Mouse (Mus musculus) hindbrain, embryonic 14.5 days (tissue): ENCODE measurements around the gene Snrpf. TPM values are rescaled to one million over a fixed set of nuclear protein-coding genes. Genes with fewer than 3 reads are reported as not detected.

ENCODE experiments used
- ATAC-seq: fragments of 200-750 bp; cut with Nextera tagmentation; 2 replicates; pipeline ENCODE4 v1.8.0; 2017; ENCODE audit warnings: moderate number of reproducible peaks, mild to moderate bottlenecking, moderate TSS enrichment, moderate library complexity; ENCODE audit not compliant: low FRiP score
- DNase-seq: peaks from one replicate; pipeline ENCODE4 v3.0.0-alpha.2; 2015; ENCODE audit warnings: low spot score
- H3K27ac ChIP-seq: fragments of 300-500 bp; sonication (generic); 2 replicates; pipeline ENCODE4 v1.5.1; 2014; ENCODE audit warnings: mild to moderate bottlenecking, moderate library complexity
- H3K27me3 ChIP-seq: fragments of 300-500 bp; sonication (generic); 2 replicates; pipeline ENCODE4 v1.6.1; 2014; ENCODE audit warnings: mild to moderate bottlenecking, low read length, mixed read lengths; ENCODE audit not compliant: control insufficient read depth, insufficient read depth
- H3K36me3 ChIP-seq: fragments of 300-500 bp; sonication (generic); replicated peaks from 2 replicates; pipeline ENCODE4 v1.6.1; 2014; ENCODE audit not compliant: control insufficient read depth, insufficient read depth
- H3K4me1 ChIP-seq: fragments of 300-500 bp; sonication (generic); replicated peaks from 2 replicates; pipeline ENCODE4 v1.6.1; 2014; ENCODE audit warnings: antibody characterized with exemption, low read length, mixed read lengths; ENCODE audit not compliant: control insufficient read depth, insufficient read depth
- H3K4me2 ChIP-seq: fragments of 300-500 bp; sonication (generic); replicated peaks from 2 replicates; pipeline ENCODE4 v1.6.1; 2014; ENCODE audit warnings: mild to moderate bottlenecking, moderate library complexity
- H3K4me3 ChIP-seq: fragments of 300-500 bp; sonication (generic); replicated peaks from 2 replicates; pipeline ENCODE4 v1.5.1; 2014; ENCODE audit warnings: mild to moderate bottlenecking, low read length
- H3K9ac ChIP-seq: fragments of 300-500 bp; sonication (generic); 2 replicates; pipeline ENCODE4 v1.6.1; 2014
- H3K9me3 ChIP-seq: fragments of 300-500 bp; sonication (generic); 2 replicates; pipeline ENCODE4 v1.6.1; 2016; ENCODE audit warnings: low read length; ENCODE audit not compliant: control insufficient read depth
- WGBS: fragments of 180-500 bp; shearing (Covaris S2); extraction: QIAGEN DNeasy Blood & Tissue Kit; methylation state at CpG from one replicate; pipeline ENCODE4 v1.1.7; 2014; 5-methylcytosine and 5-hydroxymethylcytosine counted together
- polyA plus RNA-seq: library from polyadenylated mRNA; unstranded; fragments of >200 nt; fragmentation: Nextera tagmentation; extraction: Ambion mirVana; gene quantifications from 2 replicates; pipeline ENCODE4 v1.2.1, GENCODE M21; 2014

The Snrpf gene
- polyA plus RNA-seq, 1 experiment from 2014 or later = 72.6 TPM

DNA sequence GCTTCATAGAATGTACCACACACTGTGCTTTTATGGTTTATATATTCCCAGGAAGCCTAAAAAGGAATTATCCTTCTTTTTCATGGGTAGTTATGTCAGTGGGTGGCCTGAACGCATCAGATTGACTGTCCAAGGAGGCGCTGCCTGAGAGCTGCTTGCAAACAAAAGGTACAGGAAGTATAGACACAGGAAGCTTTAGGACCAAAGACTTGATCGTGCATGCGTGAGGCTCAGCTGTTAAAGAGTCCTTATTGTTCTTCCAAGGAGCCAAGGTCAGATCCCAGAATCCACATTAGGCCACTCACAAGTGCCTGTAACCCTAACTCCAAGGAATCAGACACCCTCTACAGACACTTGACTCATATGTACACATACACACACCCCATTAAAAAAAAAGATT, 47.1 kb downstream of the Snrpf start:
- H3K4me3 ChIP-seq = no peak overlapping the region
- H3K4me2 ChIP-seq = no peak overlapping the region
- no peak overlapping the region for H3K9ac ChIP-seq
- no peak overlapping the region for H3K27ac ChIP-seq
- H3K4me1 ChIP-seq = peaks cover 8% of the 10 kb centered on the region
- no peak for ATAC-seq
- WGBS = 17% methylated on average over 4 of the region's 4 CpGs
- DNase-seq = no peak
- no peaks in the 10 kb centered on the region for H3K36me3 ChIP-seq
- peaks cover 5% of the 10 kb centered on the region; the same call in 1 of the 2 replicates for H3K27me3 ChIP-seq
- no peaks in the 10 kb centered on the region for H3K9me3 ChIP-seq

- DNase-seq (no peak), ATAC-seq (no peak)
- Histone ChIP-seq H3K4me2 (no peak overlapping the region), H3K27ac (no peak overlapping the region), H3K4me3 (no peak overlapping the region), H3K36me3 (no peaks in the 10 kb centered on the region), H3K27me3 (peaks cover 5% of the 10 kb centered on the region; the same call in 1 of the 2 replicates), H3K9me3 (no peaks in the 10 kb centered on the region), H3K9ac (no peak overlapping the region), H3K4me1 (peaks cover 8% of the 10 kb centered on the region)
- whole genome bisulfite sequencing = 95% methylated on average over 1 of the region's 1 CpGs
Measured at GRCm38 (mm10) chr10:93541585-93541984, 47.9 kb downstream of the Snrpf start.

- 64% methylated on average over 17 of the region's 17 CpGs for WGBS
- peak within 1 kb of the TSS; percentile 29 for H3K4me3 ChIP-seq
- H3K9ac ChIP-seq = peak within 1 kb of the TSS; percentile 41; the same call in 1 of the 2 replicates
- peaks cover 5% of the 10 kb centered on the region; the same call in 1 of the 2 replicates for H3K27me3 ChIP-seq
- H3K4me1 ChIP-seq = peaks cover 8% of the 10 kb centered on the region
- DNase-seq (no peak), ATAC-seq (no peak; the same call in 1 of the 2 replicates)
- no peaks in the 10 kb centered on the region for H3K36me3 ChIP-seq
- no peak within 1 kb of the TSS for H3K27ac ChIP-seq
- no peaks in the 10 kb centered on the region for H3K9me3 ChIP-seq
- H3K4me2 ChIP-seq = peak within 1 kb of the TSS; percentile 64
Measured at GRCm38 (mm10) chr10:93540431-93541210, 48.9 kb downstream of the Snrpf start, which contains the start of gene Ccdc38. Gene Ccdc38, plus strand, starts transcription at chr10:93540632.

GRCm38 (mm10) chr10:93539775-93540430, 49.6 kb downstream of the Snrpf start, which contains the start of gene Amdhd1:
Gene Amdhd1, minus strand, starts transcription at chr10:93540033.
- 3% methylated on average over 35 of the region's 35 CpGs for WGBS
- peak; percentile 65 for DNase-seq
- ATAC-seq = peak; percentile 92
- H3K27me3 ChIP-seq = peaks cover 5% of the 10 kb centered on the region; the same call in 1 of the 2 replicates
- no peaks in the 10 kb centered on the region for H3K9me3 ChIP-seq
- H3K9ac ChIP-seq = peak within 1 kb of the TSS; percentile 41; the same call in 1 of the 2 replicates
- H3K4me1 ChIP-seq = peaks cover 8% of the 10 kb centered on the region
- no peak within 1 kb of the TSS for H3K27ac ChIP-seq
- no peaks in the 10 kb centered on the region for H3K36me3 ChIP-seq
- H3K4me2 ChIP-seq = peak within 1 kb of the TSS; percentile 64
- H3K4me3 ChIP-seq = peak within 1 kb of the TSS; percentile 29

DNA sequence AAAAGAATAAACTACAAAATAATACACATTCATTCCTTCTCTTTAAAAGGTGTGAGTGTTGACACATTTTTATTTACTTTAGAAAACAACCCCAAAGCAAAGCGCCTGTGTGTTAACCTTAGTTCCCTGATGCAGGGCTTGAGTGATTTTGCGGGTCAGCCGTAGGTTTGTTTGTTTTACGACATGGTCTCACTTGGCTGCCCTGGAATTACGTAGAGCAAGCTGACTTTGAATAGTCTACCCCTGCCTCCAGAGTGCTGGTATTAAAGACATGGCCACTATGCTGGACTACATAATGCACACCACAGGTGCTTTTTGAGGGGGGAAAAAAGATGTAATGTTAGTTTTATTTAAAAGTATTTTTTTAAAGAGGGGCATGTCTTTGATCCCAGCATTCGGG, 50.7 kb downstream of the Snrpf start:
- H3K27me3 ChIP-seq = peaks cover 5% of the 10 kb centered on the region; the same call in 1 of the 2 replicates
- no peak for DNase-seq
- no peak for ATAC-seq
- H3K4me2 ChIP-seq = no peak overlapping the region
- H3K36me3 ChIP-seq = no peaks in the 10 kb centered on the region
- WGBS = 56% methylated on average over 6 of the region's 6 CpGs
- H3K9ac ChIP-seq = no peak overlapping the region
- H3K4me1 ChIP-seq = peaks cover 13% of the 10 kb centered on the region
- H3K4me3 ChIP-seq = no peak overlapping the region
- H3K9me3 ChIP-seq = no peaks in the 10 kb centered on the region
- no peak overlapping the region for H3K27ac ChIP-seq

DNA sequence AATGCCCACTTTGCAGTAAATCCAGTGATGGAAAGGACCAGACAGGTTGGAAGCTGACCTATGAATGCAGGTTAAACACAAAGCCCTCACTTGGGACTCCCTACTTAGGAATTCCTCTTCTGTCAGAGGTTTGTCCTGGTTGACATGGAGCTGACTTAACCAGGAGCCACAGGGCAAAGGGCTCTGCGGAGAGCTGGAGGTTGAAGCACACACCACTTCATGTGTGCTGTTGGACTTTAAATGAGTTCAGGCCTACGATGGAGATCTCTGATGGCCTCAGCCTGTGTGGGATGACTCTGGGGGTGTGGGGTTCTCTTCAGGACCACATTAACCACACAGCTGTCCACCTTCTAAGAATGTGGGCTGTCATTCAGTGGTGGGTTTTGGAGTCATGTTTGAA, 51.2 kb downstream of the Snrpf start:
- Histone ChIP-seq H3K27ac (no peak overlapping the region), H3K4me2 (no peak overlapping the region), H3K27me3 (peaks cover 5% of the 10 kb centered on the region; the same call in 1 of the 2 replicates), H3K9me3 (no peaks in the 10 kb centered on the region), H3K9ac (no peak overlapping the region), H3K4me1 (peaks cover 13% of the 10 kb centered on the region), H3K4me3 (no peak overlapping the region), H3K36me3 (no peaks in the 10 kb centered on the region)
- WGBS = 97% methylated on average over 2 of the region's 2 CpGs
- ATAC-seq = no peak
- no peak for DNase-seq

Other genes starting within 250 kb of the Snrpf start
- gene Lta4h, start 136.3 kb downstream of the Snrpf start, polyA plus RNA-seq = 89.8 and 95.4 TPM in 2 replicates
- gene Hal, start 100.9 kb downstream of the Snrpf start, polyA plus RNA-seq = not detected in 2 replicates
- 0.08 and 0.20 TPM in 2 replicates for gene Amdhd1, start 49.7 kb downstream of the Snrpf start, polyA plus RNA-seq
- gene Ccdc38, start 49.1 kb downstream of the Snrpf start, polyA plus RNA-seq = 0.25 and 0.51 TPM in 2 replicates
- gene Ntn4, start 51.0 kb upstream of the Snrpf start, polyA plus RNA-seq = 0.70 and 0.76 TPM in 2 replicates
- 0.17 and 0.34 TPM in 2 replicates for gene Usp44, start 241.8 kb upstream of the Snrpf start, polyA plus RNA-seq